Comparison of ENCODE assay signal across 8 mouse cellular contexts in genomic region chr16:20715566-20715965, GRCm38 (mm10). TPM values are rescaled to one million over a fixed set of nuclear protein-coding genes. Genes with fewer than 3 reads are reported as not detected.
DNase-seq lines count a peak whose midpoint lies in the region; ATAC-seq and TF ChIP-seq lines count a peak whose summit lies in the region.

No protein-coding gene starts in this region.

- H3K27me3 ChIP-seq in heart, embryonic 15.5 days = no peaks in the 10 kb centered on the region
- H3K27me3 ChIP-seq in G1E (ENCODE audit: insufficient read depth, low read length) = no peaks in the 10 kb centered on the region
- no peaks in the 10 kb centered on the region for H3K27me3 ChIP-seq in forebrain, embryonic 13.5 days
- H3K27me3 ChIP-seq in liver, embryonic 15.5 days = no peaks in the 10 kb centered on the region

- H3K4me1 ChIP-seq in heart, embryonic 15.5 days (replicated peaks) = peaks cover 33% of the 10 kb centered on the region
- H3K4me1 ChIP-seq in G1E (ENCODE audit: insufficient read depth, low read depth, low read length) = peaks cover 77% of the 10 kb centered on the region
- H3K4me1 ChIP-seq in forebrain, embryonic 13.5 days = peaks cover 47% of the 10 kb centered on the region
- peaks cover 81% of the 10 kb centered on the region for H3K4me1 ChIP-seq in liver, embryonic 15.5 days (replicated peaks)

- no peak for DNase-seq in heart, adult 11 months
- no peak for DNase-seq in G1E (ENCODE audit: low spot score)
- no peak for DNase-seq in c-Kit-positive CD71-positive TER-119-positive erythroid progenitor cells, embryonic 14.5 days (ENCODE audit: low spot score)
- DNase-seq in urinary bladder, adult 18-20 months (ENCODE audit: low spot score in 2 of 2) = no peak
- no peak for DNase-seq in layer of hippocampus, adult 8-10 months (ENCODE audit: low spot score in 2 of 2)

- peak overlapping the region; percentile 88 for H3K4me3 ChIP-seq in heart, embryonic 15.5 days
- H3K4me3 ChIP-seq in G1E (ENCODE audit: low read depth, low read length) = peak overlapping the region; percentile 87
- peak overlapping the region; percentile 64 for H3K4me3 ChIP-seq in forebrain, embryonic 13.5 days
- peak overlapping the region; percentile 77 for H3K4me3 ChIP-seq in liver, embryonic 15.5 days (replicated peaks)

- peak overlapping the region; percentile 83 for H3K9ac ChIP-seq in heart, embryonic 15.5 days
- H3K9ac ChIP-seq in forebrain, embryonic 13.5 days = peak overlapping the region; percentile 83
- H3K9ac ChIP-seq in liver, embryonic 15.5 days = peak overlapping the region; percentile 74

- H3K9me3 ChIP-seq in heart, embryonic 15.5 days (replicated peaks) = no peaks in the 10 kb centered on the region
- no peaks in the 10 kb centered on the region for H3K9me3 ChIP-seq in G1E (replicated peaks)
- H3K9me3 ChIP-seq in forebrain, embryonic 13.5 days (replicated peaks) = no peaks in the 10 kb centered on the region
- H3K9me3 ChIP-seq in liver, embryonic 15.5 days (replicated peaks) = no peaks in the 10 kb centered on the region

- peaks cover 7% of the 10 kb centered on the region; the same call in 1 of the 2 replicates for H3K36me3 ChIP-seq in heart, embryonic 15.5 days
- peaks cover 54% of the 10 kb centered on the region for H3K36me3 ChIP-seq in G1E (replicated peaks)
- peaks cover 27% of the 10 kb centered on the region for H3K36me3 ChIP-seq in forebrain, embryonic 13.5 days (ENCODE audit: poor library complexity, severe bottlenecking)
- peaks cover 30% of the 10 kb centered on the region for H3K36me3 ChIP-seq in liver, embryonic 15.5 days (replicated peaks)

- 3% methylated on average over 12 of the region's 12 CpGs for WGBS in heart, embryonic 15.5 days
- under 1% methylated on average over 8 of the region's 12 CpGs for WGBS in forebrain, embryonic 13.5 days
- 5% methylated on average over 12 of the region's 12 CpGs for WGBS in liver, embryonic 15.5 days (ENCODE audit: insufficient replicate concordance)

- peak overlapping the region; percentile 97 for H3K4me2 ChIP-seq in heart, embryonic 15.5 days
- H3K4me2 ChIP-seq in forebrain, embryonic 13.5 days = peak overlapping the region; percentile 89
- H3K4me2 ChIP-seq in liver, embryonic 15.5 days = peak overlapping the region; percentile 100

- peak; percentile 2; the same call in 1 of the 2 replicates for ATAC-seq in heart, embryonic 15.5 days (replicated peaks; ENCODE audit: insufficient number of reproducible peaks, insufficient read depth, low FRiP score, low read depth)
- no peak for ATAC-seq in G1E (ENCODE audit: extremely low read depth, insufficient number of reproducible peaks, low FRiP score, poor library complexity, severe bottlenecking)
- no peak for ATAC-seq in forebrain, embryonic 13.5 days
- peak; percentile 0; the same call in 1 of the 2 replicates for ATAC-seq in liver, embryonic 15.5 days (ENCODE audit: insufficient read depth)

- TF ChIP-seq CTCF in G1E (IDR thresholded peaks at IDR 0.05; ENCODE audit: low read depth, low read length) = no peak

- peak overlapping the region; percentile 93 for H3K27ac ChIP-seq in heart, embryonic 15.5 days
- H3K27ac ChIP-seq in forebrain, embryonic 13.5 days = peak overlapping the region; percentile 91
- peak overlapping the region; percentile 91 for H3K27ac ChIP-seq in liver, embryonic 15.5 days (replicated peaks)

RNA-seq across cellular contexts. Expression of gene Polr2h, which starts 1.9 kb away (rescaled TPM):
- polyA plus RNA-seq in heart, embryonic 15.5 days (2015; fragmentation: Nextera tagmentation; extraction: Ambion mirVana) = 41.0 and 54.5 TPM in 2 replicates
- total RNA-seq in G1E (2014; fragmentation: Nextera tagmentation) = 17.5 and 22.7 TPM in 2 replicates
- 95.7 and 97.6 TPM in 2 replicates for total RNA-seq in G1E (2017)
- 3.3 and 6.1 TPM in 2 replicates for polyA plus RNA-seq in G1E (2012)
- 101 and 104 TPM in 2 replicates for polyA plus RNA-seq in forebrain, embryonic 13.5 days (2015; fragmentation: Nextera tagmentation; extraction: Ambion mirVana)
- polyA plus RNA-seq in liver, embryonic 15.5 days (2015; fragmentation: Nextera tagmentation; extraction: Ambion mirVana) = 36.4 and 39.3 TPM in 2 replicates
- total RNA-seq in layer of hippocampus, adult 8-10 months (2022) = 10 to 100 TPM; 18.6 to 29.3 (median 22.7) TPM

RNA-seq across cellular contexts. Expression of gene Clcn2, which starts 2.0 kb away (rescaled TPM):
- 3.8 and 6.5 TPM in 2 replicates for polyA plus RNA-seq in heart, embryonic 15.5 days (2015; fragmentation: Nextera tagmentation; extraction: Ambion mirVana)
- 25.8 and 26.7 TPM in 2 replicates for total RNA-seq in G1E (2014; fragmentation: Nextera tagmentation)
- total RNA-seq in G1E (2017) = 16.4 and 23.3 TPM in 2 replicates
- polyA plus RNA-seq in G1E (2012) = 32.6 and 55.5 TPM in 2 replicates
- polyA plus RNA-seq in forebrain, embryonic 13.5 days (2015; fragmentation: Nextera tagmentation; extraction: Ambion mirVana) = 13.2 and 14.5 TPM in 2 replicates
- polyA plus RNA-seq in liver, embryonic 15.5 days (2015; fragmentation: Nextera tagmentation; extraction: Ambion mirVana) = 9.5 and 13.7 TPM in 2 replicates
- total RNA-seq in layer of hippocampus, adult 8-10 months (2022) = 100 to 1,000 TPM in 1 of 4 experiments, 10 to 100 TPM in 3; 83.1 to 103 (median 87.5) TPM

RNA-seq across cellular contexts. Expression of gene Chrd, which starts 17.4 kb away (rescaled TPM):
- polyA plus RNA-seq in heart, embryonic 15.5 days (2015; fragmentation: Nextera tagmentation; extraction: Ambion mirVana) = 1.1 and 2.2 TPM in 2 replicates
- total RNA-seq in G1E (2014; fragmentation: Nextera tagmentation) = not detected in 2 replicates
- 0.05 and 0.06 TPM in 2 replicates for total RNA-seq in G1E (2017)
- not detected in 2 replicates for polyA plus RNA-seq in G1E (2012)
- polyA plus RNA-seq in forebrain, embryonic 13.5 days (2015; fragmentation: Nextera tagmentation; extraction: Ambion mirVana) = 1.8 and 2.8 TPM in 2 replicates
- 0.37 and 0.47 TPM in 2 replicates for polyA plus RNA-seq in liver, embryonic 15.5 days (2015; fragmentation: Nextera tagmentation; extraction: Ambion mirVana)
- total RNA-seq in layer of hippocampus, adult 8-10 months (2022) = 100 to 1,000 TPM in 2 of 4 experiments, 10 to 100 TPM in 2; 77.0 to 106 (median 95.3) TPM

RNA-seq across cellular contexts. Expression of gene Thpo, which starts 18.7 kb away (rescaled TPM):
- 0.08 and 0.34 TPM in 2 replicates for polyA plus RNA-seq in heart, embryonic 15.5 days (2015; fragmentation: Nextera tagmentation; extraction: Ambion mirVana)
- total RNA-seq in G1E (2014; fragmentation: Nextera tagmentation) = not detected in 2 replicates
- not detected in 2 replicates for total RNA-seq in G1E (2017)
- polyA plus RNA-seq in G1E (2012) = not detected in 2 replicates
- polyA plus RNA-seq in forebrain, embryonic 13.5 days (2015; fragmentation: Nextera tagmentation; extraction: Ambion mirVana) = 0.68 and 0.74 TPM in 2 replicates
- 5.0 and 5.6 TPM in 2 replicates for polyA plus RNA-seq in liver, embryonic 15.5 days (2015; fragmentation: Nextera tagmentation; extraction: Ambion mirVana)
- total RNA-seq in layer of hippocampus, adult 8-10 months (2022) = 10 to 100 TPM in 3 of 4 experiments, 1 to 10 TPM in 1; 9.9 to 15.1 (median 13.2) TPM

RNA-seq across cellular contexts. Expression of gene Fam131a, which starts 22.5 kb away (rescaled TPM):
- polyA plus RNA-seq in heart, embryonic 15.5 days (2015; fragmentation: Nextera tagmentation; extraction: Ambion mirVana) = 7.1 and 9.0 TPM in 2 replicates
- total RNA-seq in G1E (2014; fragmentation: Nextera tagmentation) = 3.1 and 3.9 TPM in 2 replicates
- 1.2 and 2.6 TPM in 2 replicates for total RNA-seq in G1E (2017)
- polyA plus RNA-seq in G1E (2012) = 9.5 and 10.1 TPM in 2 replicates
- 32.5 and 35.4 TPM in 2 replicates for polyA plus RNA-seq in forebrain, embryonic 13.5 days (2015; fragmentation: Nextera tagmentation; extraction: Ambion mirVana)
- 1.3 and 1.8 TPM in 2 replicates for polyA plus RNA-seq in liver, embryonic 15.5 days (2015; fragmentation: Nextera tagmentation; extraction: Ambion mirVana)
- total RNA-seq in layer of hippocampus, adult 8-10 months (2022) = 100 to 1,000 TPM; 395 to 431 (median 412) TPM

Comparison
In these comparisons a context has a peak if more than half of its experiments do, and no peak if none do; other contexts are left out.
1. ATAC-seq: peak in heart, embryonic 15.5 days (single experiment) and liver, embryonic 15.5 days (single experiment); none in G1E (single experiment) and forebrain, embryonic 13.5 days (single experiment).
2. Peak in every context shown above with its lines, with median percentiles within 50 percentile points of each other: H3K27ac ChIP-seq, H3K4me2 ChIP-seq, H3K4me3 ChIP-seq and H3K9ac ChIP-seq.